Mouse (Mus musculus): ENCODE results near the gene BC030499.

BC030499 gene

GRCm38 (mm10) chr11:78310861-78311511 lies 20.3 kb downstream of the BC030499 start:
- no peak for DNase-seq

- DNase-seq = no peak
Measured at GRCm38 (mm10) chr11:78313662-78314061, 23.0 kb downstream of the BC030499 start.

GRCm38 (mm10) chr11:78318411-78318810 lies 27.8 kb downstream of the BC030499 start:
- no peak for DNase-seq

- DNase-seq = no peak
Measured at GRCm38 (mm10) chr11:78322076-78322831, 31.6 kb downstream of the BC030499 start.

GRCm38 (mm10) chr11:78322860-78323259 lies 32.2 kb downstream of the BC030499 start, which contains the start of gene Aldoc:
Gene Aldoc, plus strand, starts transcription at chr11:78322968.
- peak; percentile 76 for DNase-seq

GRCm38 (mm10) chr11:78324000-78324785 lies 33.6 kb downstream of the BC030499 start:
- DNase-seq = no peak

GRCm38 (mm10) chr11:78324965-78325364 lies 34.3 kb downstream of the BC030499 start:
- no peak for DNase-seq

GRCm38 (mm10) chr11:78327215-78327614 lies 36.6 kb downstream of the BC030499 start:
- DNase-seq = no peak

- DNase-seq = peak; percentile 94
Measured at GRCm38 (mm10) chr11:78327634-78328511, 37.2 kb downstream of the BC030499 start, which contains the start of gene Pigs. Gene Pigs, plus strand, starts transcription at chr11:78328415.

GRCm38 (mm10) chr11:78328512-78329056 lies 37.9 kb downstream of the BC030499 start:
- DNase-seq = no peak

GRCm38 (mm10) chr11:78332676-78333075 lies 42.0 kb downstream of the BC030499 start:
- no peak for DNase-seq

- no peak for DNase-seq
Measured at GRCm38 (mm10) chr11:78333992-78334391, 43.4 kb downstream of the BC030499 start.

GRCm38 (mm10) chr11:78337040-78337439 lies 46.4 kb downstream of the BC030499 start:
- no peak for DNase-seq

- no peak for DNase-seq
Measured at GRCm38 (mm10) chr11:78341702-78342101, 51.1 kb downstream of the BC030499 start.

- peak; percentile 80 for DNase-seq
Measured at GRCm38 (mm10) chr11:78343381-78344327, 53.0 kb downstream of the BC030499 start, which contains the start of gene Unc119. Gene Unc119, plus strand, starts transcription at chr11:78343482.

- DNase-seq = no peak
Measured at GRCm38 (mm10) chr11:78344328-78344889, 53.8 kb downstream of the BC030499 start.

- DNase-seq = no peak
Measured at GRCm38 (mm10) chr11:78344890-78345715, 54.5 kb downstream of the BC030499 start.

- no peak for DNase-seq
Measured at GRCm38 (mm10) chr11:78345801-78346200, 55.2 kb downstream of the BC030499 start.

Measured in right cerebral cortex, postnatal 25 days (tissue).